Mouse (Mus musculus) intestine, embryonic 15.5 days (tissue): ENCODE results near the gene Abcg4. TPM values are rescaled to one million over a fixed set of nuclear protein-coding genes. Genes with fewer than 3 reads are reported as not detected.

Source experiments
- ATAC-seq: fragments of 200-750 bp; cut with Nextera tagmentation; 2 replicates; pipeline ENCODE4 v1.8.0; 2017; ENCODE audit warnings: moderate TSS enrichment, moderate library complexity
- H3K27ac ChIP-seq: fragments of 300-500 bp; sonication (generic); 2 replicates; pipeline ENCODE4 v1.5.1; 2015; ENCODE audit warnings: mild to moderate bottlenecking, inconsistent platforms
- H3K27me3 ChIP-seq: fragments of 300-500 bp; sonication (generic); replicated peaks from 2 replicates; pipeline ENCODE4 v1.6.1; 2015; ENCODE audit warnings: inconsistent platforms
- H3K36me3 ChIP-seq: fragments of 300-500 bp; sonication (generic); 2 replicates; pipeline ENCODE4 v1.6.1; 2015; ENCODE audit warnings: inconsistent platforms
- H3K4me1 ChIP-seq: fragments of 300-500 bp; sonication (generic); replicated peaks from 2 replicates; pipeline ENCODE4 v1.6.1; 2015; ENCODE audit warnings: inconsistent platforms
- H3K4me2 ChIP-seq: fragments of 300-500 bp; sonication (generic); replicated peaks from 2 replicates; pipeline ENCODE4 v1.6.1; 2015; ENCODE audit warnings: mild to moderate bottlenecking, inconsistent platforms
- H3K4me3 ChIP-seq: fragments of 300-500 bp; sonication (generic); replicated peaks from 2 replicates; pipeline ENCODE4 v1.5.1; 2015; ENCODE audit warnings: inconsistent platforms
- H3K9ac ChIP-seq: fragments of 300-500 bp; sonication (generic); 2 replicates; pipeline ENCODE4 v1.6.1; 2015; ENCODE audit warnings: inconsistent platforms
- H3K9me3 ChIP-seq: fragments of 300-500 bp; sonication (generic); 2 replicates; pipeline ENCODE4 v1.6.1; 2016; ENCODE audit warnings: inconsistent platforms
- WGBS: fragments of 180-500 bp; shearing (Covaris S2); methylation state at CpG from one replicate; pipeline ENCODE4 v1.1.7; 2015; 5-methylcytosine and 5-hydroxymethylcytosine counted together
- polyA plus RNA-seq: library from polyadenylated mRNA; unstranded; fragments of >200 nt; fragmentation: Nextera tagmentation; extraction: Ambion mirVana; gene quantifications from 2 replicates; pipeline ENCODE4 v1.2.1, GENCODE M21; 2015

Abcg4 gene
- polyA plus RNA-seq, 1 experiment from 2014 or later, result 2.5 TPM

DNA sequence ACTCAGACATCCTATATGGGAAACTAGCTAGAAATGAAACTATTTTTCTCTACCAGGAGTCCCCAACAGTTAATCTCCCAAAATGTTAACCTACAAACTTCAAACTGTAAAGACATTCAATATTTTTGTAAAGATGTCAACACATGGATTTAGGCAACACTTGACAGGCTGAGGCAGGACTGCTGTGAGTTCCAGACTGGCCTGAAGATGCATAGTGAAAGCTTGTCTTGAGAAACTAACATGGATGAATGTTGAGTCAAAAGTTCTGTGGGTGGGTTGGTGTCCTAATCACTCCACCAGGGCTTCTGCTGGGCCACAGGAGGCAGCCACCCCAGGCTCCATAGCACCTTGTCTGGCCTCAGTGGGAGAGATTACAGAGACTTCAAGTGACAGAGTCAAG lies 56.8 kb downstream of the Abcg4 start:
- no peaks in the 10 kb centered on the region for H3K27me3 ChIP-seq
- H3K36me3 ChIP-seq, result no peaks in the 10 kb centered on the region
- ATAC-seq, result no peak
- no peak overlapping the region for H3K4me3 ChIP-seq
- peak overlapping the region; percentile 62; the same call in 1 of the 2 replicates for H3K4me2 ChIP-seq
- H3K4me1 ChIP-seq, result peaks cover 14% of the 10 kb centered on the region; the same call in 1 of the 2 replicates
- H3K9me3 ChIP-seq, result no peaks in the 10 kb centered on the region
- no peak overlapping the region for H3K27ac ChIP-seq
- no peak overlapping the region for H3K9ac ChIP-seq

DNA sequence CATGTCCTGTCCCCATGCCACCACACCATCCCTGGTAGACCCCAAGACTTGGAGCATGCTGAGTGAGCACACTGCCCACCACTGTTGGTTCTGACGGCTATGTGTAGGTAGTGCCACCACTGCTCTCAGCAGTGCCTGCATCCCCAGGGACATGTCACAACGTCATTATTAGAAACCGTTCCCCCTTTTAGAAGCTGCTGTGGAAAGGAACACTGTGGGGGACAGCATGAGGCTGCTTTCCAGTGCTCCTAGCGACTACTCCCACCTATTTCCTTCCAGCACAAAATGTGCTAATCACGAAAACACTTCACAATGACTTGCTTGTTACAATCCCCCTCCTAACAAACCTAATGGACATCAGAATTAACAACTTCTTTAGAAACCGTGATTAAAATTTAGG lies 62.4 kb downstream of the Abcg4 start:
- 0 out of 2 replicates have a peak, but pooled peaks cover 6% of the 10 kb centered on the region for H3K4me1 ChIP-seq
- no peaks in the 10 kb centered on the region for H3K9me3 ChIP-seq
- no peak overlapping the region for H3K9ac ChIP-seq
- H3K4me2 ChIP-seq, result no peak overlapping the region
- no peak overlapping the region for H3K4me3 ChIP-seq
- ATAC-seq, result no peak
- H3K27me3 ChIP-seq, result no peaks in the 10 kb centered on the region
- 61% methylated on average over 6 of the region's 6 CpGs for WGBS
- no peaks in the 10 kb centered on the region for H3K36me3 ChIP-seq
- H3K27ac ChIP-seq, result no peak overlapping the region

Other genes with a start within 250 kb of the Abcg4 start
- gene Thy1, start 245.2 kb downstream of the Abcg4 start, polyA plus RNA-seq, result 1.8 and 2.1 TPM in 2 replicates
- 10.8 and 16.6 TPM in 2 replicates for gene Usp2, start 221.6 kb downstream of the Abcg4 start, polyA plus RNA-seq
- 0.06 and 0.10 TPM in 2 replicates for gene Mfrp, start 186.9 kb downstream of the Abcg4 start, polyA plus RNA-seq
- 3.1 and 3.5 TPM in 2 replicates for gene C1qtnf5, start 181.4 kb downstream of the Abcg4 start, polyA plus RNA-seq
- 0.10 TPM in 1 of 2 replicates, not detected in the other for gene Gm49380, start 175.1 kb downstream of the Abcg4 start, polyA plus RNA-seq
- 56.9 and 57.9 TPM in 2 replicates for gene Rnf26, start 175.1 kb downstream of the Abcg4 start, polyA plus RNA-seq
- 40.0 and 43.5 TPM in 2 replicates for gene Mcam, start 154.1 kb downstream of the Abcg4 start, polyA plus RNA-seq
- 13.2 and 14.8 TPM in 2 replicates for gene Cbl, start 54.6 kb downstream of the Abcg4 start, polyA plus RNA-seq
- gene Ccdc153, start 47.9 kb downstream of the Abcg4 start, polyA plus RNA-seq, result not detected in 2 replicates
- gene Pdzd3, start 37.1 kb downstream of the Abcg4 start, polyA plus RNA-seq, result 11.7 and 12.9 TPM in 2 replicates
- gene Nlrx1, start 20.0 kb downstream of the Abcg4 start, polyA plus RNA-seq, result 5.5 and 5.9 TPM in 2 replicates
- gene Hinfp, start 17.1 kb upstream of the Abcg4 start, polyA plus RNA-seq, result 19.9 and 21.2 TPM in 2 replicates
- gene C2cd2l, start 31.7 kb upstream of the Abcg4 start, polyA plus RNA-seq, result 6.8 and 10.6 TPM in 2 replicates
- gene Dpagt1, start 37.4 kb upstream of the Abcg4 start, polyA plus RNA-seq, result 38.2 and 38.6 TPM in 2 replicates
- 280 and 298 TPM in 2 replicates for gene H2afx, start 46.1 kb upstream of the Abcg4 start, polyA plus RNA-seq
- 128 and 141 TPM in 2 replicates for gene Hmbs, start 55.6 kb upstream of the Abcg4 start, polyA plus RNA-seq
- gene Vps11, start 73.1 kb upstream of the Abcg4 start, polyA plus RNA-seq, result 28.9 and 30.3 TPM in 2 replicates
- gene Hyou1, start 90.9 kb upstream of the Abcg4 start, polyA plus RNA-seq, result 38.8 and 43.6 TPM in 2 replicates
- gene Slc37a4, start 108.2 kb upstream of the Abcg4 start, polyA plus RNA-seq, result 51.7 and 59.2 TPM in 2 replicates
- 2,026 and 2,084 TPM in 2 replicates for gene Rps25, start 118.5 kb upstream of the Abcg4 start, polyA plus RNA-seq
- 122 and 123 TPM in 2 replicates for gene Trappc4, start 119.0 kb upstream of the Abcg4 start, polyA plus RNA-seq
- 24.0 and 25.6 TPM in 2 replicates for gene Ccdc84, start 130.0 kb upstream of the Abcg4 start, polyA plus RNA-seq
- gene Foxr1, start 152.5 kb upstream of the Abcg4 start, polyA plus RNA-seq, result not detected in 2 replicates
- 1.2 TPM in 2 replicates for gene Upk2, start 166.4 kb upstream of the Abcg4 start, polyA plus RNA-seq
- 7.5 and 7.8 TPM in 2 replicates for gene Bcl9l, start 194.2 kb upstream of the Abcg4 start, polyA plus RNA-seq